23 mouse cellular contexts compared by ENCODE assay signal in the genomic region with DNA sequence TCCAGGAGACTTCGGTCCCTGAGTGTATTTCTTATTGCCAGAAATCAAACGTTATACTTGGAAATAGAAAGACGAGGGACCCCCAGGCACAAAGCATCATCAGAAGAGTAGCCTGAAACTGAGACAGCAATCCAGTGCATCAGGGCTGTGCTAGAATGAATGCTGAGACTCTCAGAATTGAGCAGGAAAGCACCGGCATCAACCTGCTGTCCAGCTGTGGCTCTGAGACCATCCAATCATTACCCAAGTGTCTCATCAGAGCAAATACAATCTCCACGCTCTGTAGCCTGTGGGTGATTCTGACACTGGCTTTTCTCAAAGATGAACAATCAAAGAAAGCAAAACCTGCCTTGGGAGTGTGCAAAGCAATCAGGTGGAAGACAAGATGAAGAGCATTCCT.
DNase-seq lines count a peak whose midpoint lies in the region; ATAC-seq lines count a peak whose summit lies in the region.
"Had no signal": no experiment of that assay in that cellular context is flagged by ENCODE, and none has a peak within 500 bp of the region (broad histone marks: within the 10 kb centered on the region; RNA-seq: fewer than 3 reads in every experiment).

No protein-coding gene starts in this region.

- WGBS in embryonic facial prominence, embryonic 14.5 days, result 68% methylated on average over 5 of the region's 5 CpGs
- WGBS in embryonic facial prominence, embryonic 10.5 days, result 86% methylated on average over 5 of the region's 5 CpGs
- WGBS in kidney, embryonic 16.5 days, result 76% methylated on average over 5 of the region's 5 CpGs
- 67% methylated on average over 5 of the region's 5 CpGs for WGBS in midbrain, embryonic 15.5 days

- no peaks in the 10 kb centered on the region for H3K36me3 ChIP-seq in embryonic facial prominence, embryonic 14.5 days (ENCODE audit: control insufficient read depth, insufficient read depth, low read length)
- no peaks in the 10 kb centered on the region for H3K36me3 ChIP-seq in embryonic facial prominence, embryonic 10.5 days (replicated peaks)
- no peaks in the 10 kb centered on the region for H3K36me3 ChIP-seq in kidney, embryonic 16.5 days (ENCODE audit: insufficient read depth, low read length)
- no peaks in the 10 kb centered on the region for H3K36me3 ChIP-seq in midbrain, embryonic 15.5 days (replicated peaks)
- H3K36me3 ChIP-seq: forebrain, embryonic 12.5 days; G1E; hindbrain, embryonic 12.5 days had no signal

- no peak overlapping the region for H3K4me3 ChIP-seq in embryonic facial prominence, embryonic 14.5 days (ENCODE audit: low read depth, low read length)
- H3K4me3 ChIP-seq in embryonic facial prominence, embryonic 10.5 days, result no peak overlapping the region
- no peak overlapping the region for H3K4me3 ChIP-seq in kidney, embryonic 16.5 days (ENCODE audit: low read length)
- no peak overlapping the region for H3K4me3 ChIP-seq in midbrain, embryonic 15.5 days
- H3K4me3 ChIP-seq: forebrain, embryonic 12.5 days; heart, embryonic 10.5 days; hindbrain, embryonic 12.5 days had no signal

- no peaks in the 10 kb centered on the region for H3K27me3 ChIP-seq in embryonic facial prominence, embryonic 14.5 days (replicated peaks; ENCODE audit: control insufficient read depth, insufficient read depth, low read length)
- H3K27me3 ChIP-seq in embryonic facial prominence, embryonic 10.5 days (replicated peaks; ENCODE audit: low read depth, poor library complexity, severe bottlenecking), result 0 out of 2 replicates have a peak, but pooled peaks cover 5% of the 10 kb centered on the region
- no peaks in the 10 kb centered on the region for H3K27me3 ChIP-seq in kidney, embryonic 16.5 days (ENCODE audit: insufficient read depth, low read length)
- no peaks in the 10 kb centered on the region for H3K27me3 ChIP-seq in midbrain, embryonic 15.5 days (replicated peaks)
- H3K27me3 ChIP-seq: hindbrain, embryonic 12.5 days had no signal

- peak; percentile 30; the same call in 1 of the 2 replicates for ATAC-seq in embryonic facial prominence, embryonic 14.5 days (ENCODE audit: low read depth)
- no peak for ATAC-seq in kidney, embryonic 16.5 days (ENCODE audit: low FRiP score, low TSS enrichment)
- 0 out of 2 replicates have a peak, but pooled peaks have one; percentile 52 for ATAC-seq in midbrain, embryonic 15.5 days (replicated peaks)
- no peak for ATAC-seq in inflammation-experienced regulatory T-cells, adult 6 months
- ATAC-seq: activated CD4-positive, CD25-positive, alpha-beta regulatory T cell, adult 4 months; CD4-positive, CD25-positive, alpha-beta regulatory T cell, adult 4 months; forebrain, embryonic 16.5 days had no signal

- H3K27ac ChIP-seq in embryonic facial prominence, embryonic 14.5 days (replicated peaks; ENCODE audit: low read depth, low read length), result no peak overlapping the region
- no peak overlapping the region for H3K27ac ChIP-seq in embryonic facial prominence, embryonic 10.5 days (replicated peaks)
- 0 out of 2 replicates have a peak overlapping the region, but pooled peaks have one; percentile 6 for H3K27ac ChIP-seq in kidney, embryonic 16.5 days (ENCODE audit: low read length)
- no peak overlapping the region for H3K27ac ChIP-seq in midbrain, embryonic 15.5 days
- H3K27ac ChIP-seq: forebrain, embryonic 12.5 days; heart, embryonic 10.5 days; hindbrain, embryonic 12.5 days had no signal

- H3K4me1 ChIP-seq in embryonic facial prominence, embryonic 14.5 days (ENCODE audit: control insufficient read depth, insufficient read depth, low read length), result no peaks in the 10 kb centered on the region
- peaks cover 4% of the 10 kb centered on the region; the same call in 1 of the 2 replicates for H3K4me1 ChIP-seq in embryonic facial prominence, embryonic 10.5 days
- peaks cover 7% of the 10 kb centered on the region for H3K4me1 ChIP-seq in kidney, embryonic 16.5 days (ENCODE audit: insufficient read depth, low read length)
- H3K4me1 ChIP-seq in midbrain, embryonic 15.5 days, result no peaks in the 10 kb centered on the region
- H3K4me1 ChIP-seq: forebrain, embryonic 12.5 days had no signal

- H3K9ac ChIP-seq in embryonic facial prominence, embryonic 14.5 days (ENCODE audit: low read depth, low read length), result no peak overlapping the region
- H3K9ac ChIP-seq in kidney, embryonic 16.5 days (replicated peaks; ENCODE audit: low read length), result no peak overlapping the region
- H3K9ac ChIP-seq in midbrain, embryonic 15.5 days, result no peak overlapping the region
- H3K9ac ChIP-seq: forebrain, embryonic 12.5 days; hindbrain, embryonic 12.5 days had no signal

- H3K4me2 ChIP-seq in embryonic facial prominence, embryonic 14.5 days (ENCODE audit: low read depth, low read length), result no peak overlapping the region
- no peak overlapping the region for H3K4me2 ChIP-seq in kidney, embryonic 16.5 days (replicated peaks; ENCODE audit: low read depth, low read length)
- no peak overlapping the region for H3K4me2 ChIP-seq in midbrain, embryonic 15.5 days
- H3K4me2 ChIP-seq: forebrain, embryonic 12.5 days; hindbrain, embryonic 12.5 days had no signal

- no peak for DNase-seq in embryonic facial prominence, embryonic 14.5 days (ENCODE audit: low spot score)
- DNase-seq in embryonic facial prominence, embryonic 10.5 days (ENCODE audit: low spot score), result no peak
- DNase-seq in kidney, postnatal 25 days, result no peak
- DNase-seq in retina, postnatal 1 day, result peak; percentile 68
- no peak for DNase-seq in lung, postnatal 4 days
- DNase-seq: adrenal gland, postnatal 14 days; B cell, adult 2 months; cerebellum, adult 2 months; cerebellum, postnatal 10 days; gastrocnemius, postnatal 10 days; heart, adult 18-20 months; heart, postnatal 10 days; heart, postnatal 4 days had no signal

- no peaks in the 10 kb centered on the region for H3K9me3 ChIP-seq in embryonic facial prominence, embryonic 14.5 days (ENCODE audit: control insufficient read depth, low read length)
- H3K9me3 ChIP-seq in embryonic facial prominence, embryonic 10.5 days, result no peaks in the 10 kb centered on the region
- H3K9me3 ChIP-seq in kidney, embryonic 16.5 days (ENCODE audit: low read length), result no peaks in the 10 kb centered on the region
- no peaks in the 10 kb centered on the region for H3K9me3 ChIP-seq in midbrain, embryonic 15.5 days
- H3K9me3 ChIP-seq: forebrain, embryonic 12.5 days; G1E; heart, embryonic 10.5 days; hindbrain, embryonic 12.5 days had no signal

Comparison
In these comparisons a context has a peak if more than half of its experiments do, and no peak if none do; other contexts are left out.
1. ATAC-seq: peak in embryonic facial prominence, embryonic 14.5 days (single experiment) and midbrain, embryonic 15.5 days (single experiment); none in kidney, embryonic 16.5 days (single experiment) and inflammation-experienced regulatory T-cells, adult 6 months (single experiment).